Mouse (Mus musculus) myocyte (in vitro differentiated cells): Measurements from ENCODE around the gene Ica1. TPM values are rescaled to one million over a fixed set of nuclear protein-coding genes. Genes with fewer than 3 reads are reported as not detected.

Source experiments
- H3K27me3 ChIP-seq: one replicate; pipeline ENCODE4 v1.6.1; 2011; ENCODE audit not compliant: control insufficient read depth, insufficient read depth, insufficient read length
- H3K36me3 ChIP-seq: one replicate; pipeline ENCODE4 v1.6.1; 2011; ENCODE audit not compliant: control insufficient read depth, insufficient read depth
- H3K4me2 ChIP-seq: one replicate; pipeline ENCODE4 v1.6.1; 2011; ENCODE audit warnings: low read depth, control low read depth
- H3K4me3 ChIP-seq: one replicate; pipeline ENCODE4 v1.5.1; 2011; ENCODE audit warnings: mild to moderate bottlenecking, control low read depth, moderate library complexity
- H3K79me2 ChIP-seq: one replicate; pipeline ENCODE4 v1.6.1; 2011; ENCODE audit not compliant: control insufficient read depth, insufficient read depth
- H3ac ChIP-seq: one replicate; pipeline ENCODE4 v1.6.1; 2011; ENCODE audit not compliant: control insufficient read depth, insufficient read length
- CEBPB ChIP-seq: IDR thresholded peaks from 2 replicates; pipeline ENCODE4 v1.6.1; 2011; ENCODE audit warnings: mild to moderate bottlenecking, moderate library complexity; ENCODE audit not compliant: poor library complexity, insufficient read depth, severe bottlenecking
- E2F4 ChIP-seq: IDR thresholded peaks from one replicate; pipeline ENCODE4 v1.6.1; 2011; ENCODE audit warnings: mild to moderate bottlenecking, control low read depth, moderate library complexity; ENCODE audit not compliant: insufficient read depth
- MAX ChIP-seq: IDR thresholded peaks from one replicate; pipeline ENCODE4 v1.6.1; 2011; ENCODE audit warnings: low read depth, mild to moderate bottlenecking, control low read depth
- MYOD1 ChIP-seq, 3 experiments: IDR thresholded peaks; one replicate each; pipeline ENCODE4 v1.6.1; 2011; ENCODE audit warnings: control low read depth in 2 of 3, low read depth in 2 of 3, mild to moderate bottlenecking in 2 of 3, moderate library complexity in 1 of 3; ENCODE audit not compliant: insufficient read length in 2 of 3, control insufficient read depth in 1 of 3
- MYOG ChIP-seq, 3 experiments: IDR thresholded peaks; one replicate each; pipeline ENCODE4 v1.6.1; 2011; ENCODE audit warnings: control low read depth in 2 of 3, low read depth in 2 of 3, mild to moderate bottlenecking in 2 of 3; ENCODE audit not compliant: insufficient read length in 2 of 3, control insufficient read depth in 1 of 3, insufficient read depth in 1 of 3
- POLR2A ChIP-seq: IDR thresholded peaks from one replicate; pipeline ENCODE4 v1.6.1; 2011; ENCODE audit warnings: low read depth, mild to moderate bottlenecking, control low read depth, moderate library complexity; ENCODE audit not compliant: insufficient read length
- POLR2AphosphoS2 ChIP-seq: IDR thresholded peaks from one replicate; pipeline ENCODE4 v1.6.1; 2011; ENCODE audit warnings: low read depth, control low read depth; ENCODE audit not compliant: insufficient read length
- REST ChIP-seq: IDR thresholded peaks from one replicate; pipeline ENCODE4 v1.6.1; 2011; ENCODE audit warnings: mild to moderate bottlenecking, control low read depth, moderate library complexity; ENCODE audit not compliant: insufficient read depth, insufficient read length
- SRF ChIP-seq: IDR thresholded peaks from one replicate; pipeline ENCODE4 v1.6.1; 2011; ENCODE audit warnings: low read depth; ENCODE audit not compliant: control insufficient read depth, insufficient read length
- TCF12 ChIP-seq: IDR thresholded peaks from one replicate; pipeline ENCODE4 v1.6.1; 2011; ENCODE audit warnings: mild to moderate bottlenecking, control low read depth; ENCODE audit not compliant: poor library complexity, insufficient read depth, severe bottlenecking
- TCF3 ChIP-seq: IDR thresholded peaks from one replicate; pipeline ENCODE4 v1.6.1; 2011; ENCODE audit warnings: low read depth, control low read depth; ENCODE audit not compliant: insufficient read length
- USF1 ChIP-seq: IDR thresholded peaks from one replicate; pipeline ENCODE4 v1.6.1; 2011; ENCODE audit warnings: low read depth, mild to moderate bottlenecking, control low read depth, moderate library complexity
- polyA plus RNA-seq: library from polyadenylated mRNA; unstranded; fragments of >200 nt; fragmentation: generic; extraction: Trizol; gene quantifications from one replicate; pipeline ENCODE4 v1.2.1, GENCODE M21; 2012; ENCODE audit warnings: missing spikeins

Ica1 gene
- polyA plus RNA-seq, 1 experiment: 6.0 TPM

- TF ChIP-seq E2F4: no peak
- TF ChIP-seq REST: no peak
- no peak for TF ChIP-seq SRF
- no peak for TF ChIP-seq POLR2AphosphoS2
- TF ChIP-seq MAX: no peak
- no peak for TF ChIP-seq POLR2A
- Histone ChIP-seq H3ac (no peak overlapping the region), H3K36me3 (no peaks in the 10 kb centered on the region), H3K4me3 (no peak overlapping the region), H3K79me2 (no peaks in the 10 kb centered on the region), H3K4me2 (no peak overlapping the region), H3K27me3 (no peaks in the 10 kb centered on the region)
Observed at GRCm38 (mm10) chr6:8766652-8767051, 11.6 kb downstream of the Ica1 start.

GRCm38 (mm10) chr6:8765801-8766200 lies 12.5 kb downstream of the Ica1 start:
- H3K36me3 ChIP-seq: no peaks in the 10 kb centered on the region
- H3ac ChIP-seq: no peak overlapping the region
- no peaks in the 10 kb centered on the region for H3K27me3 ChIP-seq
- no peaks in the 10 kb centered on the region for H3K79me2 ChIP-seq
- TF ChIP-seq POLR2A: no peak
- TF ChIP-seq CEBPB: no peak
- TF ChIP-seq E2F4: no peak
- no peak for TF ChIP-seq USF1
- TF ChIP-seq REST: no peak
- TF ChIP-seq POLR2AphosphoS2: no peak
- TF ChIP-seq MYOG (IDR thresholded peaks at IDR 0.05; ENCODE audit: control insufficient read depth in 1 of 3, insufficient read depth in 1 of 3, insufficient read length in 2 of 3, low read depth in 2 of 3): no peak
- no peak for TF ChIP-seq TCF12
- no peak for TF ChIP-seq TCF3
- no peak for TF ChIP-seq MYOD1 (IDR thresholded peaks at IDR 0.05; ENCODE audit: control insufficient read depth in 1 of 3, insufficient read length in 2 of 3, low read depth in 2 of 3)
- no peak for TF ChIP-seq MAX
- no peak for TF ChIP-seq SRF
- no peak overlapping the region for H3K4me2 ChIP-seq
- H3K4me3 ChIP-seq: no peak overlapping the region

GRCm38 (mm10) chr6:8765064-8765463 lies 13.2 kb downstream of the Ica1 start:
- Histone ChIP-seq H3K27me3 (no peaks in the 10 kb centered on the region), H3K79me2 (no peaks in the 10 kb centered on the region), H3ac (no peak overlapping the region), H3K4me2 (no peak overlapping the region), H3K36me3 (no peaks in the 10 kb centered on the region), H3K4me3 (no peak overlapping the region)
- TF ChIP-seq USF1: no peak
- no peak for TF ChIP-seq POLR2A
- no peak for TF ChIP-seq REST
- TF ChIP-seq MYOD1 (IDR thresholded peaks at IDR 0.05; ENCODE audit: control insufficient read depth in 1 of 3, insufficient read length in 2 of 3, low read depth in 2 of 3): no peak
- TF ChIP-seq MYOG (IDR thresholded peaks at IDR 0.05; ENCODE audit: control insufficient read depth in 1 of 3, insufficient read depth in 1 of 3, insufficient read length in 2 of 3, low read depth in 2 of 3): no peak
- TF ChIP-seq MAX: no peak
- TF ChIP-seq SRF: no peak
- TF ChIP-seq TCF3: no peak
- no peak for TF ChIP-seq CEBPB
- TF ChIP-seq E2F4: no peak
- TF ChIP-seq POLR2AphosphoS2: no peak
- no peak for TF ChIP-seq TCF12

- H3K4me3 ChIP-seq: no peak overlapping the region
- no peak overlapping the region for H3ac ChIP-seq
- H3K27me3 ChIP-seq: no peaks in the 10 kb centered on the region
- H3K36me3 ChIP-seq: no peaks in the 10 kb centered on the region
- H3K79me2 ChIP-seq: no peaks in the 10 kb centered on the region
- no peak for TF ChIP-seq MYOD1 (IDR thresholded peaks at IDR 0.05; ENCODE audit: control insufficient read depth in 1 of 3, insufficient read length in 2 of 3, low read depth in 2 of 3)
- TF ChIP-seq TCF12: no peak
- TF ChIP-seq MYOG (IDR thresholded peaks at IDR 0.05; ENCODE audit: control insufficient read depth in 1 of 3, insufficient read depth in 1 of 3, insufficient read length in 2 of 3, low read depth in 2 of 3): no peak
- no peak for TF ChIP-seq CEBPB
- TF ChIP-seq POLR2AphosphoS2: no peak
- TF ChIP-seq TCF3: no peak
- no peak for TF ChIP-seq POLR2A
- TF ChIP-seq USF1: no peak
- no peak for TF ChIP-seq REST
- TF ChIP-seq SRF: no peak
- TF ChIP-seq E2F4: no peak
- no peak for TF ChIP-seq MAX
- H3K4me2 ChIP-seq: no peak overlapping the region
Observed at GRCm38 (mm10) chr6:8760708-8761294, 17.5 kb downstream of the Ica1 start.

- Histone ChIP-seq H3K36me3 (no peaks in the 10 kb centered on the region), H3K4me3 (no peak overlapping the region), H3ac (no peak overlapping the region), H3K79me2 (no peaks in the 10 kb centered on the region), H3K27me3 (no peaks in the 10 kb centered on the region), H3K4me2 (no peak overlapping the region)
- no peak for TF ChIP-seq MAX
- no peak for TF ChIP-seq CEBPB
- TF ChIP-seq POLR2AphosphoS2: no peak
- TF ChIP-seq TCF3: no peak
- no peak for TF ChIP-seq SRF
- TF ChIP-seq USF1: no peak
- TF ChIP-seq MYOG (IDR thresholded peaks at IDR 0.05; ENCODE audit: control insufficient read depth in 1 of 3, insufficient read depth in 1 of 3, insufficient read length in 2 of 3, low read depth in 2 of 3): no peak
Observed at GRCm38 (mm10) chr6:8759901-8760300, 18.4 kb downstream of the Ica1 start.
